Mouse (Mus musculus) midbrain, embryonic 14.5 days (tissue): ENCODE results near the gene Tmem175. TPM values are rescaled to one million over a fixed set of nuclear protein-coding genes. Genes with fewer than 3 reads are reported as not detected.
A peak's percentile ranks its signal among the peaks of the same experiment; 100 is the strongest.

ENCODE experiments used
- ATAC-seq: fragments of 200-750 bp; cut with Nextera tagmentation; 2 replicates; pipeline ENCODE4 v1.8.0; 2017; ENCODE audit warnings: moderate number of reproducible peaks, moderate library complexity; ENCODE audit not compliant: low FRiP score, low TSS enrichment
- DNase-seq: peaks from one replicate; pipeline ENCODE4 v3.0.0-alpha.2; 2015
- H3K27ac ChIP-seq: fragments of 300-500 bp; sonication (generic); replicated peaks from 2 replicates; pipeline ENCODE4 v1.5.1; 2014; ENCODE audit warnings: mild to moderate bottlenecking, low read depth, low read length, moderate library complexity
- H3K27me3 ChIP-seq: fragments of 300-500 bp; sonication (generic); 2 replicates; pipeline ENCODE4 v1.6.1; 2014; ENCODE audit warnings: low read length, control low read depth, mixed read lengths; ENCODE audit not compliant: control insufficient read depth, insufficient read depth
- H3K36me3 ChIP-seq: fragments of 300-500 bp; sonication (generic); 2 replicates; pipeline ENCODE4 v1.6.1; 2014; ENCODE audit warnings: low read length, control low read depth; ENCODE audit not compliant: control insufficient read depth, insufficient read depth
- H3K4me1 ChIP-seq: fragments of 300-500 bp; sonication (generic); 2 replicates; pipeline ENCODE4 v1.6.1; 2014; ENCODE audit warnings: mild to moderate bottlenecking, antibody characterized with exemption, low read length, control low read depth; ENCODE audit not compliant: control insufficient read depth, insufficient read depth
- H3K4me2 ChIP-seq: fragments of 300-500 bp; sonication (generic); 2 replicates; pipeline ENCODE4 v1.6.1; 2014; ENCODE audit warnings: mild to moderate bottlenecking, low read length, moderate library complexity
- H3K4me3 ChIP-seq: fragments of 300-500 bp; sonication (generic); replicated peaks from 2 replicates; pipeline ENCODE4 v1.5.1; 2014; ENCODE audit warnings: low read depth, low read length
- H3K9ac ChIP-seq: fragments of 300-500 bp; sonication (generic); replicated peaks from 2 replicates; pipeline ENCODE4 v1.6.1; 2014; ENCODE audit warnings: mild to moderate bottlenecking, low read length, moderate library complexity
- H3K9me3 ChIP-seq: fragments of 300-500 bp; sonication (generic); 2 replicates; pipeline ENCODE4 v1.6.1; 2016; ENCODE audit warnings: low read length, control low read depth, mixed read lengths; ENCODE audit not compliant: control insufficient read depth
- WGBS: fragments of 180-500 bp; shearing (Covaris S2); extraction: QIAGEN DNeasy Blood & Tissue Kit; methylation state at CpG from one replicate; pipeline ENCODE4 v1.1.7; 2014; 5-methylcytosine and 5-hydroxymethylcytosine counted together
- polyA plus RNA-seq: library from polyadenylated mRNA; unstranded; fragments of >200 nt; fragmentation: Nextera tagmentation; extraction: Ambion mirVana; gene quantifications from 2 replicates; pipeline ENCODE4 v1.2.1, GENCODE M21; 2014

Tmem175 gene
- polyA plus RNA-seq, 1 experiment from 2014 or later: 25.7 TPM

DNA sequence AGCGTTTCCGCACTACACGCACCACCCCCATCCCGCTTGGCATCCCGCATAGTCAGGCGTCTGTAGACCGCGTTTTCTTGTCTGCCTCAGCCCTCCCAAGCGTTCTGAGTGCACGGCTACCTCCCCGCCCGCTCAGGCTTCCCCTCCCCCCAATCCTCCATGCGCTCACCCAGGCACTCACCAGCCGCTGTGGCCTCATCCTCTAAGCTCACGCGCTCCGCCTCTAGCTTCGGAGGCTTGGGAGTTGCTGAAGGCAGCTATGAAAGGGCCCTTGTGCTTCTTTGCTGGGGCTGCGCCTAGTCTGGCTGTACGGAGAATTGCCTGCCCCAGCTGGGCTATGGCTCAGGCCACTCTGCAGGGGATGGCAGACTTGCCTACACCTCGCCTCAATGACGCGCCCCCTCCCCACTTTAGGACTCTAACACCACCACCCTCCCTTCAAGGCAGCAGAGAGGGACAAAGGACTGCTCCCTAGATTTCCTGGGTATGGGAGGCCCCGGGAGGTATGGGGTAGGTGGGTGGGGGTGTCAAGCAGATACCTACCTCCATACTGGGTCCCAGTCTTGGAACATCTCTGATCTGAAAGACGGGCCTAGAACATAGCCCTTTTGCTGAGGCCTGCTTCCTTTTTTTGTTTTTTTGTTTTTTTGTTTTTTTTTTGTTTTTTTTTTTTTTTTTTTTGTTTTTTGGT is 48.2 kb downstream of the Tmem175 start:
- WGBS: 2% methylated on average over 25 of the region's 25 CpGs
- DNase-seq: peak; percentile 90
- H3K4me2 ChIP-seq: peak overlapping the region; percentile 57
- H3K9me3 ChIP-seq: no peaks in the 10 kb centered on the region
- ATAC-seq: peak; percentile 86
- peak overlapping the region; percentile 89 for H3K27ac ChIP-seq
- H3K27me3 ChIP-seq: no peaks in the 10 kb centered on the region
- H3K4me3 ChIP-seq: peak overlapping the region; percentile 34
- H3K4me1 ChIP-seq: peaks cover 17% of the 10 kb centered on the region; the same call in 1 of the 2 replicates
- H3K36me3 ChIP-seq: no peaks in the 10 kb centered on the region
- H3K9ac ChIP-seq: peak overlapping the region; percentile 46

DNA sequence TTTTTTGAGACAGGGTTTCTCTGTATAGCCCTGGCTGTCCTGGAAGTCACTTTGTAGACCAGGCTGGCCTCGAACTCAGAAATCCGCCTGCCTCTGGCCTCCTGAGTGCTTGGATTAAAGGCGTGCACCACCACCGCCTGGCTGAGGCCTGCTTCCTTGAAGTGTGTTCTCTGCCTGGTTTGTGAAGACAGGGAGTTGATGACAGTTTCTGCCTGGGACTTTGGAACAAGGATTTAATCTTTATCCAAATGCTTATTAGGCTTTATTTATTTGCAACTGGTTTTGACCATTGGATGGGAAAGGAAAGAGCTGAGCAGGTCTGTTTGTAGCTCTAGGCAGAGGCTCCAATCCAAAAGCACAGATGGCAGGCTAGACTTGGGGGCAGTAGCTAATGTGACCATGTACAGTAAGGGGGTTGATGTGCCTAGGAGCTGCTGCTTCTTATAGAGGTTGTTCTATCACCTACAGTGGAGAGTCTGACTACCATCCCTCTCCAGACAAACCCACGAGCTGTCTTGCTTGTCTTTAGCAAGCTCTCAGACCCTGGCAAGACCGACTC is 48.8 kb downstream of the Tmem175 start:
- no peaks in the 10 kb centered on the region for H3K36me3 ChIP-seq
- 0 out of 2 replicates have a peak overlapping the region, but pooled peaks have one; percentile 89 for H3K27ac ChIP-seq
- peaks cover 17% of the 10 kb centered on the region; the same call in 1 of the 2 replicates for H3K4me1 ChIP-seq
- no peak overlapping the region for H3K9ac ChIP-seq
- H3K9me3 ChIP-seq: no peaks in the 10 kb centered on the region
- no peaks in the 10 kb centered on the region for H3K27me3 ChIP-seq
- ATAC-seq (no peak), DNase-seq (no peak)
- no peak overlapping the region for H3K4me3 ChIP-seq
- 88% methylated on average over 6 of the region's 6 CpGs for WGBS
- no peak overlapping the region; the same call in 1 of the 2 replicates for H3K4me2 ChIP-seq

DNA sequence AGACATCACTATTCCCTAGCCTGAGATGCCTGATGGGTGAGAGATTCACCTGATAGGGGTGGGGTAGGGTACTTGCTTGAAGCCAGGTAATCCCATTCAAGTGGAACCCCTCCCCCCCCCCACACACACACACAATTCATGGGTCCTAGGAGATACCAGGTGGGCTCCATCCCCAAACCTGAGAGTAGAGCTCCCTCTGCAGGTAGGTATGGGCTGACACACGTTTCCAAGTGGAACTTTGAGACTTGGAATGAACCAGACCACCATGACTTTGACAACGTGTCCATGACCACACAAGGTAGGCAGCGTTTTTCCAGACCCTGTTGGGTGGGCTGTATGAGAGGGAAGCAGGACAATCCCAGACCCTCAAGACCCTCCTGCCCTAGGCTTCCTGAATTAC is 50.3 kb downstream of the Tmem175 start:
- peaks cover 17% of the 10 kb centered on the region; the same call in 1 of the 2 replicates for H3K4me1 ChIP-seq
- H3K27ac ChIP-seq: no peak overlapping the region
- WGBS: 51% methylated on average over 3 of the region's 3 CpGs
- H3K9ac ChIP-seq: no peak overlapping the region
- no peaks in the 10 kb centered on the region for H3K27me3 ChIP-seq
- no peak overlapping the region for H3K4me3 ChIP-seq
- DNase-seq (peak; percentile 11), ATAC-seq (no peak)
- no peaks in the 10 kb centered on the region for H3K36me3 ChIP-seq
- no peak overlapping the region for H3K4me2 ChIP-seq
- no peaks in the 10 kb centered on the region for H3K9me3 ChIP-seq

DNA sequence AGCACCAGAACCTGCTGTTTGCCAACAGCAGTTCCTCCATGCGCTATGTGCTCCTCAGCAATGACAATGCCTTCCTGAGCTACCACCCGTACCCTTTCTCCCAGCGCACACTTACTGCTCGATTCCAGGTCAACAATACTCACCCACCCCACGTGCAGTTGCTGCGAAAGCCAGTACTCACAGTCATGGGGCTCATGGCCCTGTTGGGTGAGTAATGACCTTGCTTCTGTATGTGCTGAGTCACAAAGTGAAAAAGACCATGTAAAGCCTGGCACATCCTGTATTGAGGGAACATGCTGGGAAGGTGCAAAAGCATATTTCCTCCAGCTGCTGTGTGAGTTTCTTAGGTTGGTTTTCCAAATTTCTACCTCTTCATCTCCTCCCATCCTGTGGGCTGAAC is 51.3 kb downstream of the Tmem175 start:
- Histone ChIP-seq H3K9ac (0 out of 2 replicates have a peak overlapping the region, but pooled peaks have one; percentile 20), H3K36me3 (no peaks in the 10 kb centered on the region), H3K9me3 (no peaks in the 10 kb centered on the region), H3K4me2 (no peak overlapping the region), H3K4me3 (no peak overlapping the region), H3K27ac (no peak overlapping the region), H3K27me3 (no peaks in the 10 kb centered on the region), H3K4me1 (peaks cover 17% of the 10 kb centered on the region; the same call in 1 of the 2 replicates)
- no peak for DNase-seq
- no peak for ATAC-seq
- 95% methylated on average over 6 of the region's 6 CpGs for WGBS

DNA sequence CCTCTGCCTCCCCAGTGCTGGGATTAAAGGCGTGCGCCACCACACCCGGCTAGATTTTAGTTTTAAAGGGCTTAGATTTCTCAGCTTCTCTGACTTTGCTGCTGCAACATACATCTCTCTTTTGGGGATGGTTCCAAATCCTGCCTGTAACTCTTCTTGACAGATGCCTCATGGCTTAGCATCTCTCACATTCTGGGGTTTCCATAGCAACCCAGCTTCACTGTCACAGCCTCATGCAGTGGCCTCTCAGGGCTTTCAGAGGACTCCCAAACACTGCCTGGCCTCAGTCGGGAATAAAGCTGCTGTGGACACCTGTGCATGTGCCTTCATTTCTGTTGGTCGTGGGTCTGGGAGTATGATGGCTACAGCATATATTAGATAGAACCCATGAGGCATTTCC is 59.5 kb downstream of the Tmem175 start:
- H3K27ac ChIP-seq: no peak overlapping the region
- WGBS: 64% methylated on average over 5 of the region's 5 CpGs
- H3K4me1 ChIP-seq: 0 out of 2 replicates have a peak, but pooled peaks cover 3% of the 10 kb centered on the region
- ATAC-seq: no peak
- peaks cover 12% of the 10 kb centered on the region for H3K27me3 ChIP-seq
- H3K36me3 ChIP-seq: no peaks in the 10 kb centered on the region
- H3K9ac ChIP-seq: no peak overlapping the region
- H3K4me3 ChIP-seq: no peak overlapping the region
- no peaks in the 10 kb centered on the region for H3K9me3 ChIP-seq
- H3K4me2 ChIP-seq: no peak overlapping the region
- DNase-seq: peak; percentile 24

DNA sequence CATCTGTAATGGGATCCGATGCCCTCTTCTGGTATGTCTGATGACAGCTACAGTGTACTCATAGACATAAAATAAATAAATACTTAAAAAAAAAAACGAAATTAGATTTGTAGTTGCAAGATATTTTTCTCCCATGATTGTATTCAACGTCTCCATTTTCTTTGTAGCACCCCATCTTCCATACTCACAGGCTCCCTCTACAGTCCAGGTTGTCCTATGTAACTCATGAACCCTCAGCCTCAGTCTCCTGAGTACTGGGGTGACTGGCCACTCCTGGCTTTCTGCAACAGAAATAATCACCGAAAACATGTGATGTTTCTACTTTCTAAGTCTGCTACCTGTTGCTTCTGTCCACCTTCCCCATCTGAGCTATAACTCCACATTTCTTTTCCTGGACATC is 61.6 kb downstream of the Tmem175 start:
- Histone ChIP-seq H3K36me3 (no peaks in the 10 kb centered on the region), H3K9me3 (no peaks in the 10 kb centered on the region), H3K4me2 (no peak overlapping the region), H3K9ac (no peak overlapping the region), H3K27ac (no peak overlapping the region), H3K4me3 (no peak overlapping the region), H3K4me1 (0 out of 2 replicates have a peak, but pooled peaks cover 6% of the 10 kb centered on the region), H3K27me3 (peaks cover 12% of the 10 kb centered on the region)
- ATAC-seq (no peak), DNase-seq (no peak)
- 73% methylated on average over 4 of the region's 4 CpGs for WGBS

DNA sequence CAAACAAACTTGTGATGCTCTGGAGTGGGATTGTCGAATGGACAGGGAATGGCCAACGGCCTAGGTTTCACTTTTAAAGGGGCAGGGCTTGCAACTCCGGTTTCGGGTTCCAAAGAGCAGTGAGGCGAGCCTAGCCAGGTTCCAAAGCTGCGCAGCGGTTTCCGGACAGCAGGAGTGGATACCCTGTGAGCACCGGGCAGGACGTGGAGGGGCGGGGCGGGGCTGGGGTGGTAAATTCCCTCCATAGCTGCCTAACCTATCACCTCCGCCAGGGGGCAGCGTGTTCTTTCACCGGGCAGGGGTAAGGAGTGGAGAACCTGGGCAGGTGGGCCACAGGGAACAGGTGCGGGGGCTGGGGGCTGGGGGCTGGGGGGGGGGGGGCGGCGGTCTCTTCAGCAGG is 62.7 kb downstream of the Tmem175 start, which contains the start of gene Fgfrl1:
Fgfrl1 (plus strand) TSS at position 112 of the 400 bp plus-strand sequence.
- no peaks in the 10 kb centered on the region for H3K36me3 ChIP-seq
- peaks cover 12% of the 10 kb centered on the region for H3K27me3 ChIP-seq
- H3K4me1 ChIP-seq: 0 out of 2 replicates have a peak, but pooled peaks cover 6% of the 10 kb centered on the region
- 4% methylated on average over 16 of the region's 18 CpGs for WGBS
- H3K4me3 ChIP-seq: peak within 1 kb of the TSS; percentile 50; the same call in 1 of the 2 replicates
- no peak within 1 kb of the TSS for H3K9ac ChIP-seq
- no peaks in the 10 kb centered on the region for H3K9me3 ChIP-seq
- no peak within 1 kb of the TSS for H3K27ac ChIP-seq
- no peak for ATAC-seq
- peak within 1 kb of the TSS; percentile 95 for H3K4me2 ChIP-seq
- peak; percentile 18 for DNase-seq

DNA sequence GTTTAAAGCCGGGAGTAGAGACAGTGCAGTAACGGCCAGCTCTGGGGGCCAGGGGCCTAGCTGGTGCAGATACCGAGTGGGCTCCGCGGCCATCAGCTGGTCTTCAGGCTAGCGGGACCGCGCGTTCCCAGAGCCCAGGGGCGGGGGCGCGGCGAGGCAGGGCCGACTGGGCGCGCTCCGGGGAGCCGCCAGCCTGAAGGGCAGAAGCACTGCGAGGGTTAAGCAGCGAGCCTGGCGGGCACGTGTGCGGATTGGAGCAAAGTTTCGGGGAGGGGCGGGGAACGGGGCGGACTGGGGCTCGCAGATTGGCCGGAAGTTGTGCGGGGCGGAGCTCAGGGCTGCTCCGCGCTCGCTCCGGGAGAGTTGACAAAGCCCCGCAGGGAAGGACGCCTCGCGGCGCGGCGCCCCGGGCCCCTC is 64.3 kb downstream of the Tmem175 start:
- H3K4me1 ChIP-seq: 0 out of 2 replicates have a peak, but pooled peaks cover 11% of the 10 kb centered on the region
- ATAC-seq (peak; percentile 93), DNase-seq (peak; percentile 93)
- WGBS: under 1% methylated on average over 36 of the region's 43 CpGs
- peak overlapping the region; percentile 95 for H3K4me2 ChIP-seq
- peaks cover 12% of the 10 kb centered on the region for H3K27me3 ChIP-seq
- no peaks in the 10 kb centered on the region for H3K36me3 ChIP-seq
- H3K4me3 ChIP-seq: peak overlapping the region; percentile 50
- peak overlapping the region; percentile 37; the same call in 1 of the 2 replicates for H3K9ac ChIP-seq
- H3K27ac ChIP-seq: no peak overlapping the region
- no peaks in the 10 kb centered on the region for H3K9me3 ChIP-seq
